Comparison of ENCODE assay signal across 21 mouse cellular contexts in genomic region chr7:98449696-98450095, GRCm38 (mm10). TPM values are rescaled to one million over a fixed set of nuclear protein-coding genes. Genes with fewer than 3 reads are reported as not detected.
"Had no signal": no experiment of that assay in that cellular context is flagged by ENCODE, and none has a peak within 500 bp of the region (broad histone marks: within the 10 kb centered on the region; RNA-seq: fewer than 3 reads in every experiment).

No protein-coding gene starts in this region.

- H3K9ac ChIP-seq: liver, embryonic 14.5 days; lung, embryonic 15.5 days; neural tube, embryonic 12.5 days; stomach, embryonic 15.5 days had no signal

- H3K4me3 ChIP-seq: lung, embryonic 15.5 days; neural tube, embryonic 12.5 days; stomach, embryonic 15.5 days had no signal

- DNase-seq: lung, adult 18-20 months; lung, postnatal 14 days; lung, postnatal 36 days; midbrain, embryonic 14.5 days; right cerebral cortex, postnatal 14 days; thymus, adult 18-20 months; thymus, postnatal 14 days; thymus, postnatal 36 days had no signal

- H3K4me2 ChIP-seq: lung, embryonic 15.5 days; midbrain, embryonic 11.5 days; neural tube, embryonic 12.5 days; stomach, embryonic 15.5 days had no signal

- H3K9me3 ChIP-seq: lung, embryonic 15.5 days; neural tube, embryonic 12.5 days; stomach, embryonic 15.5 days had no signal

- H3K27ac ChIP-seq: liver, embryonic 14.5 days; lung, embryonic 15.5 days; macrophage; neural tube, embryonic 12.5 days; stomach, embryonic 15.5 days had no signal

- H3K4me1 ChIP-seq: lung, embryonic 15.5 days; neural tube, embryonic 12.5 days; stomach, embryonic 15.5 days had no signal

- H3K36me3 ChIP-seq: lung, embryonic 15.5 days; neural tube, embryonic 12.5 days; stomach, embryonic 15.5 days had no signal

- ATAC-seq: lung, postnatal 0 days; midbrain, embryonic 16.5 days had no signal

- H3K27me3 ChIP-seq: lung, embryonic 15.5 days; neural tube, embryonic 12.5 days; stomach, embryonic 15.5 days had no signal

RNA-seq across cellular contexts. Expression of gene Gucy2d, which starts 9.5 kb away (rescaled TPM):
- total RNA-seq: megakaryocyte progenitor cell, adult 5-6 weeks; neutrophil, adult 5-6 weeks had no signal
- polyA plus RNA-seq: liver, embryonic 14.5 days; liver, embryonic 16.5 days; lung, embryonic 15.5 days; lung, postnatal 0 days; macrophage; midbrain, embryonic 11.5 days; midbrain, embryonic 14.5 days; neural tube, embryonic 12.5 days; spleen, adult 2 months; thymus, postnatal 0 days had no signal
